Mouse (Mus musculus): Measurements from ENCODE around the gene Suds3. TPM values are rescaled to one million over a fixed set of nuclear protein-coding genes. Genes with fewer than 3 reads are reported as not detected.

Suds3 gene
- total RNA-seq, 1 experiment from 2014 or later = 119 TPM

DNA sequence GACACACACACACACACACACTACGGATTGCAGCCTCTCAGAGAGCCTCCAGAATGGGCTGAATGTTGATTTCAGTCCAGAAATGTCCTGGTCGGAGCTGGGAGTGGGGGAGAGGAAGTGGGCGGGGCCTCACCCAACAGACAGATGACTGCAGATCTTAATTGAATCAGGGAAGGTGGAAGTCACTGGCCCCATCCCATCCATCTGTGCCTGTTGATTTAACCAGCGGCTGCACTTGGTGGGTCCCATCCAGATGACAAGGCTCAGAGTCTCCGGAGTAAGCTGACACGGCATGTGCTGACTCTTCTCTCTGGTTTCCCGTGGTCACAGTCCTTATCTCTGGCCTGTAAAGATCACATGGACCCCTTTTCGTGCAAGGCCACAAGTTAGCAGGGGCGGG is 20.0 kb upstream of the Suds3 start:
- no peak for DNase-seq

DNA sequence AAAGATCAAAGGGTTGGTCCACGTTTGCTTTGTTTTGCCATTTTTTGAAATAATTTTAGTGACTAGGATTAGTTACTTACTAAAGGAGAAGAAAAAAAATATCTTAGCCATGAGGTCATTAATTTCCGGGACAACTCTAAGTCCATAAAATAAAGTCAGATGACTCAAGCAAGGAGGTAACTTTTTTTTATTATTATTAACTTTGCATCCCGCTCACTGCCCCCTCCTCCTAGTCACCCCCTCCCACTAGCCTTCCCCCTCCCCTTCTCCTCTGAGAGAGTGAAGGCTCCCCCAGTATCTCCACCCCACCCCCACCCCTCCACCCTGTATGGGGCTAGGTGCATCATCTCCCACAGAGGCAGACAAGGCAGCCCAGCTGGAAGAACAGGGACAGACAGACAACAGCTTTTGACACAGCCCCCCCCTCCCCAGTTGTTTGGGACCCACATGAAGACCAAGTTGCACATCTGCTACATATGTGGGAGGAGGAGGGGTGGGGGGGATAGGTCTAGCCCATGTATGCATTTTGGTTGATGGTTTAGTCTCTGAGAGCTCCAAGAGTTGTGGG is 19.1 kb upstream of the Suds3 start:
- no peak for DNase-seq

GRCm38 (mm10) chr5:117134066-117134888 is 18.4 kb upstream of the Suds3 start:
- no peak for DNase-seq

- no peak for DNase-seq
Observed at GRCm38 (mm10) chr5:117133446-117134065, 17.6 kb upstream of the Suds3 start.

- no peak for DNase-seq
Observed at GRCm38 (mm10) chr5:117130726-117131125, 14.8 kb upstream of the Suds3 start.

DNA sequence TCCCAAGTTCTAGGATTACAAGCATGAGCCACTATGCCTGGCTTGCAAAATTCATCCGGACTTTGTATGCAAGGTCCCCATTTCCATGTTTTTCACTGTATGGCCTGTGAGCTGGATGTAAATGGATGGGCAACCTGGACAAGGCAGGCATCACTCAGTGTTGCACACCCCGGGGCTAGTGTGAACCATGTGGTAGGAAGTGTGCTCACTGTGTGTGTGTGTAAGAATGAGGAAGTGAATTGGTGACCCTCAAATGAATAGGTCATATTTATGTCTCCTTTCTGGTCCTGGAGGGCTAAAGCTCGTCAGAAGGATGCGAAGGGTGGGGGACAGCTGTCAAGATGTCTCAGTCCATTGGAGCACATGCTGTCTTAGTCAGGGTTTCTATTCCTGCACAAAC is 11.1 kb upstream of the Suds3 start:
- DNase-seq = no peak

DNA sequence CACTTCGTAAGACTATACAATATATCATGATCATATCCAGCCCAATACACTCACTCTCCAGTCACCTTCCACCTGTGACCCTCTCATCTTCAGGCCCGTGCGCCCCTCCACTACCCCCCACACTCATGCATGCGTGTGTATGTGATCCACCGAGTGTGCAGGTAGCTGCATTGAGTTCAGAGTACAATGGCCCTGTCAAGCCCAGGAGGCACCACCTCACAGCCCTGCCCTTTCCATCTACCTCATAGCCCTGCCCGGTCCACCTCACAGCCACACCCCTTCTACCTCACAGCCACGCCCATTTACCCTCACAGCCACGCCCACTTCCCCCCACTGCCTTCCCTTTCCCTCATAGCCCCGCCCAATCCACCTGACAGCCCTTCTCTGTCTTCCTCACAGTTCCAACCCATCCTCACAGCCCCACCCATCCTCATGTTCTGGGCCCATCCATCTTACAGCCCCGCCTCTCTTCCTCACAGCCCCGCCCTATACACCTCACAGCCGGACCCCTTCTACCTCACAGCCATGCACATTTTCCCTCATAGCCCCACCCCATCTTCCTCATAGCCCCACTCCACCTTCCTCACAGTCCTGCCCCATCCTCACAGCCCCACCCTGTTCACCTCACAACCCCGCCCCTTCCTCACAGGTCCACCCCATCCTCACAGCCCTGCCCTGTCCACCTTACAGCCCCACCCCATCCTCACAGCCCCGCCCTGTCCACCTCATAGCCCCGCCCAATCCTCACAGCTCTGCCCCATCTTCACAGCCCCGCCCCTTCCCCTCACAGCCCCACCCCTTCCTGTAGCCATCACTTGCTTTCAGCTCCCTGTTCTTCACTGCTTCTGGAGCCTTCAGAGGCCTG is 9.8 kb upstream of the Suds3 start:
- DNase-seq = no peak

DNA sequence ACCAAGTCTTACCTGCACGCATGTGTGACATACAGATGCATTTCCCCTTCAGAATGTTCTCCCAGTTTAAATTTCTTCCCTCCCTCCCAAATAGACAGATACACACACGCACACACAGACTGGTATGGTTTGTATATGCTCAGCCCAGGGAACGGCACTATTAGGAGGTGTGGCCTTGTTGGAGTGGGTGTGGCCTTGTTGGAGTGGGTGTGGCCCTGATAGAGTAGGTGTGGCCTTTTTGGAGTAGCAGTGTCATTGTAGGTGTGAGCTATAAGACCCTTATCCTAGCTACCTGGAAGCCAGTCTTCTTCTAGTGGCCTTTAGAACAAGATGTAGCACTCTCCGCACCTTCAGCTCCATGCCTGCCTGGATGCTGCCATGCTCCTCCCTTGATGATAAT is 7.9 kb upstream of the Suds3 start:
- DNase-seq = no peak

GRCm38 (mm10) chr5:117123102-117123501 is 7.2 kb upstream of the Suds3 start:
- no peak for DNase-seq

GRCm38 (mm10) chr5:117121657-117122056 is 5.7 kb upstream of the Suds3 start:
- DNase-seq = no peak

GRCm38 (mm10) chr5:117120489-117121466 is 4.9 kb upstream of the Suds3 start:
- DNase-seq = no peak

DNA sequence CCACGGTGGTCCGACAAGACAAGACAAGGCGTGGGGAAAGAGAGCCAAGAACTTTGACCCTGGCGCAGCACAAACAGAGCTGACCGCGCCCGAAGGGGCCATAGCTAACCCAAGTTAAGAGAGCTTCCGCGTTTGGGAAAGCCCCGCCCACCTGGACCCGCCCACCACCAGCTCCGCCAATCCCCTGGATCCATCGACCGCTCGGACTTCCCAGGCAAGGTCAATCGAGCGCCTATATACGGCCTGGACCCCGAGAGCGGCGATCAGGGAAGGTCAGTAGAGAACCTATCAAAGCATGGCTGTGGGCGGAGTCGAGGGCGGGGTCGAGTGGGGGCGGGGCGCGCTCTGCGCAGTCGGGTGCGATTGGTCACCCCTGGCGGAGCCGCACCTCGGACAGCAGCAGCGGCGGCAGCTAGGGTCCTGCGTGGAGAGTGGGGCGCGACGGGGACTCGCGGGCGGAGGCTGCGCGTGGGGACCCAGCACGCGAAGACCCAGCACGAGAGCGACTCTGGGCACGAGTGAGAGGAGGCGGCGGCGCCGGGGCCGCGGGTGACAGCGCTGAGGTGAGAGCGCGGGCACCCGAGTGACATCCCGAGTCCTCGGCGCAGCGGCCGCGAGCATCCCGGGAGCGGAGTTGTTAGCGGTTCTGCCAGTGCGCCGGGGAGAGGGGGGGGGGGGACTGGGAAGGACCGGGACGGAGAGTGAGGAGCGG is 4.0 kb upstream of the Suds3 start, which contains the start of gene Taok3:
TSS of gene Taok3 (plus strand) at position 353 of the 712 bp plus-strand sequence.
- DNase-seq = peak; percentile 99

DNA sequence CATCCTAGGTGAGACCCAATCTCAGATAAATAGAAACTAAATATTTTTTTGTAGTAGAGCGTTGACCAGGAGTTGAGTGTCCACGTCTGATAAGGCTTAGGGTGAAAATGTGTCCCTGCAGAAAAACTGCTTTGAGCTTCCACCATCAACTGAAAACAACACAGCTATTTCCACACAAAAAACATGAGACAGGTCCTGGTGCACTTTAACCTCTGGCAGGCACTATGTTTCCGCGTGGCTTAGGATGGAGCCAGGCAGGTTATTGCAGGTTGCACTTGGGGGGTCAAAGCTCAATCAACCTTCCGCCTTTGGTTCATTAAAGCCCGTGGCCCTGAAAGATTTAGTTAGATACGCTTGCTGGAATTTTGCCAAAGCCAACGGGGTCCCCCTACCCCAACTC is 2.9 kb upstream of the Suds3 start:
- no peak for DNase-seq

GRCm38 (mm10) chr5:117118220-117118619 is 2.3 kb upstream of the Suds3 start:
- DNase-seq = no peak

DNA sequence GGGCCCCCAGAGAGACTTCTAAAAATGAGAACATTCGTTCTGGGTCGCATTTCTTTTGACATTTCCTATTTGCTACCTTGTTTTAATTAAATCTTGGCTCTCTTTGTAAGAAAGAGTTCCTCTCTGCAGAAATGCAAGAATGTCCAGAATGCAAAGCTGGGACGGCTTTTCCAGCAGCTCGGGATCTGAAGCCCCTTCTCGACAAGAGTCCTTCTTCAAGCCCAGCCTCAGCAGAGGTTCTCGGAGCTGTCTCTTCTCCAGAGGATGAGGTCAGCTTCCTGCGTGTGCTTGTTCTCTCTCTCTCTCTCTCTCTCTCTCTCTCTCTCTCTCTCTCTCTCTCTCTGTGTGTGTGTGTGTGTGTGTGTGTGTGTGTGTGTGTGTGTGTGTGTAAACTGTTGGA is 1.8 kb upstream of the Suds3 start:
- DNase-seq = no peak

DNA sequence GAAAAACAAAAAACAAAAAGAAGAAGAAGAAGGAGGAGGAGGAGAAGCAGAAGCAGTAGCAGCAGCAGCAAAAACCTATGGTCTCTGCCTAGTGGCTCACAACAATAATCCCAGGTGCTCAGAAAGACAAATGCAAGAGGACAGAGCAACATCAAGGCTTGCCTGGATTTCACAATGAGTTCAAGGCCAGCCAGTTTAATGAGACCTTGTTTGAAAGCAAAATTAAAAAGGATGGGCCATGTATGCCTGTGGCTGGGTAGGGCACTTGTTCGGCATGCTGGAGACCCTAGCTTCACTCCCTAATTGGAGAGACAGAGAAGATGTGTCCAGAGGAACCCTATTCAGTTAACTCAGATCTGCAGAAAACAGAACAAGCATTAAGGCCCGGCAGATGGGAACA is 1.3 kb upstream of the Suds3 start:
- no peak for DNase-seq

- DNase-seq = no peak
Observed at GRCm38 (mm10) chr5:117116660-117117059, 747 bp upstream of the Suds3 start.

GRCm38 (mm10) chr5:117115193-117115767 is 633 bp downstream of the Suds3 start:
- DNase-seq = peak; percentile 42

DNA sequence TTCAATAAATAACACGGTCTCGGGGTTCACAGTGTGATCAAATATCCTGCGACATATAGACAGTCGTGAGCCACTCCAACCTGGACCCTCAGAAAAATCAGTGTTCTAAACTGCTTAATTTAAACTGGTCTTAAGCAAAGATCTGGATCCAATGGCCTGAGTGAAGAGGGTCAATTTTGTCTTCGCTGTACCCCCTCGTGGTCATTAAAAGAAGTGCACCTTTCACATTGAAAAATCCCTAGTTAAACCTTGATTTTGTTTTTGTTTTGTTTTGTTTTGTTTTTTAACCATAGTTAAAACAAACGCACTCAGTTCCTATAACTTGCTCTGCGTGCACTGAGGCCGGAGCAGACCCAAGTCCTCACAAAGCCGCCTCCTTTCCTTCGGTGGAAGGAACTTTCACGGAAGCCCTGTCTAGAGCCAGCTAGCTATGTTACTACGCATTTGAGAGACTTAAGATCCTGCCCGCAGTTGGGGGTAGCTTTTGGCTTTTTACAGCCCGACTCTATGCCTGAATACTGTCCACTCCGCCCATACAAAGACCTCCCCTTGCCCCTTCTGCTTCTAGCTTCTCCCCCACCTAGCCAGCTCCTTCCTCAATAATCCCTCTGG is 1.2 kb downstream of the Suds3 start:
- DNase-seq = no peak

DNA sequence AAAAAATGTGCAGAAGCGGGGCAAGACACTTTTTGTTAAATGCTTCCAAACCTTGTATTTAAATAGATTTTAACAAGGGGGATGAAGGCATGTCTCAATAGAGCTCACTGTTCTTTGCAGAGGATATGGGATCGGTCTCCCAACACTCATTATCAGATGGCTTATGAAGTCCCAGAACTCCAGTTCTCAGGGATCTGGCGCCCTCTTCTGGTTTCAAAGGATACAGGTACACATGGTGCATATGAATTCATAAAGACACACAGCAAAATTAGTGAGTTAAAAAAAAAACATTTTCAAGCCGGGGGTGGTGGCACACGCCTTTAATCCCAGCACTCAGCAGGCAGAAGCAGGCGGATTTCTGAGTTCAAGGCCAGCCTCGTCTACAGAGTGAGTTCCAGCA is 2.6 kb downstream of the Suds3 start:
- DNase-seq = no peak

All from adrenal gland, postnatal 25 days (tissue).